Mouse (Mus musculus): Measurements from ENCODE around the gene Dynlrb1. TPM values are rescaled to one million over a fixed set of nuclear protein-coding genes. Genes with fewer than 3 reads are reported as not detected.

The Dynlrb1 gene
- total RNA-seq (2017): 97.1 and 97.5 TPM in 2 replicates

DNA sequence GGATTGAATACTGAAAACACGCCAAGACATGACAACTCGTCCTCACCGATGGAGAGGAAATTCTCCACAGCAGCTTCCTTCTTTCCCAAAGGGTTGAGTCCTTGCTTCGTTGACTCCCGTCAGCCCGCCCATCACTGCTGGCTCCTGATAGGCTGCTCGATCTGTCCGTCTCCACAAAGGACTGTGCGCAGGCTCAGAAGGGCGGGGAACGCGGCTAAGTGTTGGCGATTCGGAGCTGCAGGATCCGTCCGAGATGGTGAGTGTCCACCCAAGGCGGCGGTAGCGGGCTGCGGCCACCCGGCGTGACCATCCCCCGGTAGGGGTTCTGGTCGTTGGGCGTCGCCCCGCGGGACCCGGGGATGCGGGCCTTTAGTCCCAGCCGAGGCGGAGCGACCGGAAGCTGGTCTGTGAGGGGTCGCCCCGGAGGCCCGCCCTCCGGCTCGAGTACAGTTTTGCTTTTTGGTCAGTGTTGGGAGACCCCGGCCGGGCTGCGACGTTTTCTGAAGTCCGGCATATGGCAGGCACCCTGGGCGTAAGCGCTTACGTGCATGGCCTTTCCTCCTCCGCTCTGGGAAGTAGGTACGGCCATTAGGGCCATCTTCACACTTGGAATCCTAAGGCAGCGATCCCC lies at the start of gene Dynlrb1:
Dynlrb1 (plus strand) TSS at position 172 of the 631 bp plus-strand sequence.
- peak; percentile 96 for ATAC-seq (ENCODE audit: extremely low read depth, insufficient number of reproducible peaks, low FRiP score, poor library complexity, severe bottlenecking)

DNA sequence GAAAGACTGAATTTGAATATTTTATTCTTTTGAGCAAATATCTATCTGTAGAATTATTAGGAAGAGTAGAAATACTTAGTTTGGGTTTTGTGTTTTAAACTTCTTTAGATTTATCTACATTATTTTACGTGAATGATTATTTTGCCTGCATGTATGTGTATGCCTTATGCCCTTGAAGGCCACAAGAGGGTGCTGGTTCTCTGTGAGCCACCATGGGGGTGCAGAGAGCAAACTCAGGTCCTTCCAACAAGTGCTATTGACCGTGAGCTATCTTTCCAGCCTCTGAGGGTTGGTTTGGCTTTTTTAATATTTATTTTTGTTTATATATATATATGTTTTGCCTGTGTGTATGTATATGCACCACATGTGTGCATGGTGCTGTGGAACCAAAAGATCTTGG lies 28.9 kb upstream of the Dynlrb1 start:
- peak; percentile 48; the same call in 1 of the 2 replicates for ATAC-seq (ENCODE audit: extremely low read depth, insufficient number of reproducible peaks, low FRiP score, poor library complexity, severe bottlenecking)

GRCm38 (mm10) chr2:155223145-155223544 lies 13.2 kb upstream of the Dynlrb1 start:
- ATAC-seq (ENCODE audit: extremely low read depth, insufficient number of reproducible peaks, low FRiP score, poor library complexity, severe bottlenecking): no peak

- no peak for ATAC-seq (ENCODE audit: extremely low read depth, insufficient number of reproducible peaks, low FRiP score, poor library complexity, severe bottlenecking)
These were observed 11.6 kb upstream of the Dynlrb1 start for GRCm38 (mm10) chr2:155224721-155225120.

DNA sequence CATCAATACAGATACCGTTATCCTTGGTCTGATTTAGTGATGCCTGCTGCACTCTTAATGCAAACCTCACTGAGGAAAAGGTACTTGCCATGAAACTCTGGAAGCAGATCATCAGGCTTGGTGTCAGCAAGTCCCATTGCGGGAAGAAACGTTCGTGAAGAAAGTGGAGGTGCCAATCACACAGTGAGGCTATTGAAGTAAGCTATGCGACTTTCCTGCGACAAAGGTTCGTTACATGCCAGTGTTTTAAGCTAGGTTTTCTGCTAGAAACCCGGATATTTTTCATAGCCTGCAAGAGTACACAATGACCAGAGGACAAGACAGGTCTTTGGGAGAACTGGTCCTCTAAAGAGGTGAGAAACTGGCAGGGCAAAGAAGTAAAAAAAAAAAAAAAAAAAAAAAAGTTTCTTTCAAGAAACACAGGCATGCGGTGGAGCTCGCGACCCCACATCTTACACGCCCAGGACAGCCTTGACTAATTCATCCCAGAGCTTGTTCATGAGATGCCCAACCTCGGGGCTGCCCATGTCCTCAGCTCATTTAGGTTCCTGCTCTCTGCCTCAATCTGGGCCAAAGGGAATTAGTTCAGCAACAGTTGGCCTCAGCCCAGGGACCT lies 479 bp upstream of the Dynlrb1 start:
- ATAC-seq (ENCODE audit: extremely low read depth, insufficient number of reproducible peaks, low FRiP score, poor library complexity, severe bottlenecking): no peak; the same call in 1 of the 2 replicates

DNA sequence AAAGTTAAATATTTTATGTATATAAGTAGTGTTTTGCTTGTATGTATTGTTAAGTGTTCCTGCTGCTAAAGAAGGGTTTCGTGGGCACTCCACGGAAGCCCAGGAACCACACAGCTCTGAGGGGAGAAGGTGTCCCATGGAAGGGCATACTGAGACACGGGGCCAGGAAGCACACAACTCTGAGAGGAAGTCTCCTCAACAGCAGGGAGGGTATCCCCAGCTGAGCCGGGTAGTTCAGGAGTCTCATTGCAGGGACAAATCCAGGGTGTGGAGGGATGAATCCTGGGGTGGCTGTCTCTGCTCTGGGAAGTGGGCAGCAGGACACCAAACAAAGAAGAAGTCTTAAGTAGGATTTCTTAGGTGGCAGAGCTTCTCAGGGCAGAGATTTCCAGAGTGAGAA lies 943 bp downstream of the Dynlrb1 start:
- no peak for ATAC-seq (ENCODE audit: extremely low read depth, insufficient number of reproducible peaks, low FRiP score, poor library complexity, severe bottlenecking)

GRCm38 (mm10) chr2:155240915-155241314 lies 4.6 kb downstream of the Dynlrb1 start:
- no peak for ATAC-seq (ENCODE audit: extremely low read depth, insufficient number of reproducible peaks, low FRiP score, poor library complexity, severe bottlenecking)

GRCm38 (mm10) chr2:155242296-155242855 lies 6.0 kb downstream of the Dynlrb1 start:
- no peak for ATAC-seq (ENCODE audit: extremely low read depth, insufficient number of reproducible peaks, low FRiP score, poor library complexity, severe bottlenecking)

DNA sequence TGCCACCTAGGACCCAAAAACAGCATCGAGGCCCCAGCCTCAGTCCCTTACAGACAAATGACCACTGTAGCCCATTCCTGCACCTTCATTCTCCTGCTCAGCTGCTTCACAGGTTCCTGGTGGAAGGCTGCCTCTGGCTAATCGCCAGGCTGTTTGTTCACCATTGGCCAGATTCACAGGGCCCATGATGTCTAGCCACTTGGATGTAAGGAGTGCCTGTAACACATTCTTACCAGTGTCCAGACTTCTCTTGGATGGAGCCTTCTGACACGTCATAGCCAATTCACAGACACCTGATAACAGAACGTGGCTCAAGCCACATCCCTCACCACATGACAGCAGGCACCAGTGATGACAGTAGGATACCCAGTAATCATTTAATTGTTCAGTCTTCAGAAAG lies 9.9 kb downstream of the Dynlrb1 start:
- no peak for ATAC-seq (ENCODE audit: extremely low read depth, insufficient number of reproducible peaks, low FRiP score, poor library complexity, severe bottlenecking)

DNA sequence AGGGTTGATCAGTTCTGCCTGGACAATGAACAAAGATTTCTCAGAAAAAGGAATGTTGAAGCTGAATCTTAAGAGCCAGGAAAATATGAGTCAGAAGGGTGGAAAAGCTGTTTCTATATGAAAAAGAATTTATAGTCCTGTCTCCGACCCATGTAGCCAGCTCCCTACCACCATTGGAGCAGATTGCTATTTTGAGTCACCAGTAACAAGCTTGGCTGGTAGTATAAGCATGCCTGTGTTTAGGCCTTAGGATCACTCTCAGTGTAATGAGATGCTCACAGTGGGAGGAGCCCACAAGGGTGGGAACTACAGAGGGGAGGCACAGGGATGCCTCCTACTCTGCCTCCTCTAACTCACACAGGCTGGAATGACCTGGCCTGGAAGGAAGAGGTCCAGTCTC lies 11.9 kb downstream of the Dynlrb1 start:
- no peak for ATAC-seq (ENCODE audit: extremely low read depth, insufficient number of reproducible peaks, low FRiP score, poor library complexity, severe bottlenecking)

- no peak for ATAC-seq (ENCODE audit: extremely low read depth, insufficient number of reproducible peaks, low FRiP score, poor library complexity, severe bottlenecking)
These were observed 12.4 kb downstream of the Dynlrb1 start for GRCm38 (mm10) chr2:155248718-155249117.

DNA sequence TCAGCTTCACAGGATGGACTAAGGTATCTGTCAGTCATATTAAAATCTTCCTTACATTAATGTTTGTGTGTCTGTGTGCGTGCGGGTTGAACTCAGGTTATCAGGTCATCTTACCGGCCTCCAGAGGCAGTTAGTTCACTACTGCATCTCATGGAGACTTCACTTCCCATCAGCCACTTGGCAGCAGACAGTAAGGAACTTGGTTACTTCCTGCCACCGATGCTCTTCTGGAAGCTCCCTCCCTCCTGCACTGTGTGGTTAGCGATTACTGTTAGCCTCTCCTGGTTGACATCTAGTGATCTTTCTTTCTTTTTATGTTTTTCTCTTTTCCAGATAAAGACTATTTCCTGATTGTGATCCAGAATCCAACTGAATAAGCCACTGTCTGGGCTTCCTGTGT lies 13.3 kb downstream of the Dynlrb1 start:
- no peak for ATAC-seq (ENCODE audit: extremely low read depth, insufficient number of reproducible peaks, low FRiP score, poor library complexity, severe bottlenecking)

DNA sequence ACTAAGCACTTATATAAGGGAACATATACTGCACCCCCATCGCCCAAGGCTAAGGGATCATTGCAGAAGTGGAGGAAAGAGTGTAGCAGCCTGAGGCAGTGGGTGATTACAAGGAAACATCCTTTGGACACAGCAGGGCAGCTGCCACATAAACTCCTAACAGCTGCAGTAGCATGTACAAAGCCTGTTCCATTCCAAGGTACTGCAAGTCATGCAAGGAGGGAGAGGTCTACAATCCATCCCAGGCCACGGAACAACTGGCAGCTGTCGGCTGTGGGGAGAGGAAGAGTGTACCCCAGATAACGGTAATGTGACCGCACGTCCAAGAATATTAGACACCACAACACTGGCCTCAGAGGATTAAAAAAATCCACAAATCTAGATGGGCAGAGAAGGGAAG lies 29.2 kb downstream of the Dynlrb1 start:
- no peak for ATAC-seq (ENCODE audit: extremely low read depth, insufficient number of reproducible peaks, low FRiP score, poor library complexity, severe bottlenecking)

GRCm38 (mm10) chr2:155266896-155267295 lies 30.6 kb downstream of the Dynlrb1 start:
- no peak for ATAC-seq (ENCODE audit: extremely low read depth, insufficient number of reproducible peaks, low FRiP score, poor library complexity, severe bottlenecking)

DNA sequence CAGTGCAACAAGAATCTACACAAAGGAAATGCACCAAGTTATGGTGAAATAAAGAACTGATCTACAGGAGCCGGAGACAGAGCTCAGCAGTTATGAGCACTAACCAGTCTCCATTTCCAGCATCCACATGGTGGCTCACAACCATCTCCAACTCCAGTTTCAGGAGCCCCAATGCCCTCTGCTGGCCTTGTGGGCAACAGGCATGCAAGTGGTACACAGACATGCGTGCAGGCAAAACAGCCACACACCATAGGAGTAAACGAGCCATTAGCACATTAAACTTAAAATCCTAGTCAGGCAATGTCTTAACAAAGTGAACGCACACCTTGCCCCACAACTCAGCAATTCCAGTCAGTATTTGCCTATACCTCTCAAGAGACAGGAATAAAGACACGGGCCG lies 35.6 kb downstream of the Dynlrb1 start:
- ATAC-seq (ENCODE audit: extremely low read depth, insufficient number of reproducible peaks, low FRiP score, poor library complexity, severe bottlenecking): no peak

- ATAC-seq (ENCODE audit: extremely low read depth, insufficient number of reproducible peaks, low FRiP score, poor library complexity, severe bottlenecking): no peak
These were observed 36.2 kb downstream of the Dynlrb1 start for GRCm38 (mm10) chr2:155272396-155273170.

- no peak for ATAC-seq (ENCODE audit: extremely low read depth, insufficient number of reproducible peaks, low FRiP score, poor library complexity, severe bottlenecking)
These were observed 37.3 kb downstream of the Dynlrb1 start for GRCm38 (mm10) chr2:155273603-155274002.

GRCm38 (mm10) chr2:155276195-155276594 lies 39.9 kb downstream of the Dynlrb1 start, which contains the start of gene Map1lc3a:
Map1lc3a (plus strand) TSS chr2:155276297.
- peak; percentile 93 for ATAC-seq (ENCODE audit: extremely low read depth, insufficient number of reproducible peaks, low FRiP score, poor library complexity, severe bottlenecking)

- peak; percentile 21 for ATAC-seq (ENCODE audit: extremely low read depth, insufficient number of reproducible peaks, low FRiP score, poor library complexity, severe bottlenecking)
These were observed 40.4 kb downstream of the Dynlrb1 start for GRCm38 (mm10) chr2:155276621-155277175.

All from neutrophil, adult 5-6 weeks (primary cell).